8 mouse cellular contexts compared by ENCODE assay signal in genomic region chr8:107104547-107104946, GRCm38 (mm10). TPM values are rescaled to one million over a fixed set of nuclear protein-coding genes. Genes with fewer than 3 reads are reported as not detected.
A peak's percentile ranks its signal among the peaks of the same experiment; 100 is the strongest.
DNase-seq lines count a peak whose midpoint lies in the region; ATAC-seq and TF ChIP-seq lines count a peak whose summit lies in the region.

No protein-coding gene starts in this region.

- TF ChIP-seq CTCF in forebrain, postnatal 0 days (IDR thresholded peaks at IDR 0.05; ENCODE audit: low read depth): peak; percentile 87

- peak; percentile 79 for DNase-seq in forebrain, postnatal 0 days
- peak; percentile 82 for DNase-seq in MN1 (ENCODE audit: low spot score)
- DNase-seq in cerebellum, adult 9-11 months: peak; percentile 37
- DNase-seq in gastrocnemius, postnatal 25 days: peak; percentile 32
- peak; percentile 79 to 85 for DNase-seq in layer of hippocampus, postnatal 10 days (ENCODE audit: low spot score in 2 of 2)
- peak; percentile 27 to 61 for DNase-seq in spleen, postnatal 14 days (ENCODE audit: low spot score in 2 of 2)

- no peak overlapping the region for H3K4me2 ChIP-seq in forebrain, postnatal 0 days (ENCODE audit: low read depth)
- H3K4me2 ChIP-seq in forebrain, embryonic 15.5 days (replicated peaks): no peak overlapping the region

- H3K9me3 ChIP-seq in forebrain, postnatal 0 days (ENCODE audit: low read length): no peaks in the 10 kb centered on the region
- no peaks in the 10 kb centered on the region for H3K9me3 ChIP-seq in forebrain, embryonic 15.5 days

- H3K4me3 ChIP-seq in forebrain, postnatal 0 days (ENCODE audit: low read depth, low read length): no peak overlapping the region
- H3K4me3 ChIP-seq in forebrain, embryonic 15.5 days: no peak overlapping the region

- no peaks in the 10 kb centered on the region for H3K4me1 ChIP-seq in forebrain, postnatal 0 days (ENCODE audit: insufficient read depth)
- H3K4me1 ChIP-seq in forebrain, embryonic 15.5 days: no peaks in the 10 kb centered on the region

- H3K27me3 ChIP-seq in forebrain, postnatal 0 days (ENCODE audit: insufficient read depth, low read length): no peaks in the 10 kb centered on the region
- no peaks in the 10 kb centered on the region for H3K27me3 ChIP-seq in forebrain, embryonic 15.5 days

- 10% methylated on average over 4 of the region's 4 CpGs for WGBS in forebrain, postnatal 0 days
- WGBS in forebrain, embryonic 15.5 days: 11% methylated on average over 4 of the region's 4 CpGs

- H3K36me3 ChIP-seq in forebrain, postnatal 0 days (ENCODE audit: insufficient read depth): no peaks in the 10 kb centered on the region
- H3K36me3 ChIP-seq in forebrain, embryonic 15.5 days: no peaks in the 10 kb centered on the region

- no peak overlapping the region for H3K27ac ChIP-seq in forebrain, postnatal 0 days (ENCODE audit: low read depth, low read length)
- no peak overlapping the region for H3K27ac ChIP-seq in forebrain, embryonic 15.5 days (replicated peaks)

- peak; percentile 32; the same call in 1 of the 2 replicates for ATAC-seq in forebrain, postnatal 0 days
- no peak for ATAC-seq in forebrain, embryonic 15.5 days (replicated peaks)
- ATAC-seq in megakaryocyte progenitor cell, adult 5-6 weeks (replicated peaks; ENCODE audit: poor library complexity): peak; percentile 96

- H3K9ac ChIP-seq in forebrain, postnatal 0 days: no peak overlapping the region
- H3K9ac ChIP-seq in forebrain, embryonic 15.5 days (replicated peaks): no peak overlapping the region

RNA-seq across cellular contexts. Expression of gene Terf2, which starts 8.2 kb away (rescaled TPM):
- total RNA-seq in forebrain, postnatal 0 days (2014; rRNA removed): 28.9 and 31.2 TPM in 2 replicates
- polyA plus RNA-seq in forebrain, postnatal 0 days (2015; fragmentation: Nextera tagmentation; extraction: Ambion mirVana): 18.9 and 24.2 TPM in 2 replicates
- polyA plus RNA-seq in forebrain, embryonic 15.5 days (2015; fragmentation: Nextera tagmentation; extraction: Ambion mirVana): 22.8 and 26.1 TPM in 2 replicates
- 10 to 100 TPM; 10.2 to 10.9 TPM for total RNA-seq in gastrocnemius, postnatal 25 days (2021)
- 10 to 100 TPM; 36.0 to 36.6 TPM for total RNA-seq in layer of hippocampus, postnatal 10 days (2021)
- 32.1 and 36.6 TPM in 2 replicates for total RNA-seq in megakaryocyte progenitor cell, adult 5-6 weeks (2015)
- 28.5 and 38.8 TPM in 2 replicates for total RNA-seq in megakaryocyte progenitor cell, adult 5-6 weeks (2017)

RNA-seq across cellular contexts. Expression of gene Tmed6, which starts 39.1 kb away (rescaled TPM):
- not detected in 2 replicates for total RNA-seq in forebrain, postnatal 0 days (2014; rRNA removed)
- polyA plus RNA-seq in forebrain, postnatal 0 days (2015; fragmentation: Nextera tagmentation; extraction: Ambion mirVana): not detected in 2 replicates
- not detected in 2 replicates for polyA plus RNA-seq in forebrain, embryonic 15.5 days (2015; fragmentation: Nextera tagmentation; extraction: Ambion mirVana)
- total RNA-seq in gastrocnemius, postnatal 25 days (2021): not detected
- not detected for total RNA-seq in layer of hippocampus, postnatal 10 days (2021)
- total RNA-seq in megakaryocyte progenitor cell, adult 5-6 weeks (2015): not detected in 2 replicates
- not detected in 2 replicates for total RNA-seq in megakaryocyte progenitor cell, adult 5-6 weeks (2017)

RNA-seq across cellular contexts. Expression of gene Cyb5b, which starts 45.9 kb away (rescaled TPM):
- 105 and 127 TPM in 2 replicates for total RNA-seq in forebrain, postnatal 0 days (2014; rRNA removed)
- polyA plus RNA-seq in forebrain, postnatal 0 days (2015; fragmentation: Nextera tagmentation; extraction: Ambion mirVana): 71.4 and 88.6 TPM in 2 replicates
- 103 and 105 TPM in 2 replicates for polyA plus RNA-seq in forebrain, embryonic 15.5 days (2015; fragmentation: Nextera tagmentation; extraction: Ambion mirVana)
- total RNA-seq in gastrocnemius, postnatal 25 days (2021): 10 to 100 TPM; 26.7 to 29.0 TPM
- 100 to 1,000 TPM in 1 of 2 experiments, 10 to 100 TPM in 1; 97.0 to 102 TPM for total RNA-seq in layer of hippocampus, postnatal 10 days (2021)
- 54.1 and 58.4 TPM in 2 replicates for total RNA-seq in megakaryocyte progenitor cell, adult 5-6 weeks (2015)
- total RNA-seq in megakaryocyte progenitor cell, adult 5-6 weeks (2017): 61.0 and 67.1 TPM in 2 replicates

RNA-seq across cellular contexts. Expression of gene Nip7, which starts 47.9 kb away (rescaled TPM):
- 40.1 and 64.0 TPM in 2 replicates for total RNA-seq in forebrain, postnatal 0 days (2014; rRNA removed)
- polyA plus RNA-seq in forebrain, postnatal 0 days (2015; fragmentation: Nextera tagmentation; extraction: Ambion mirVana): 68.2 and 74.0 TPM in 2 replicates
- polyA plus RNA-seq in forebrain, embryonic 15.5 days (2015; fragmentation: Nextera tagmentation; extraction: Ambion mirVana): 81.0 and 84.1 TPM in 2 replicates
- total RNA-seq in gastrocnemius, postnatal 25 days (2021): 10 to 100 TPM; 14.7 to 18.5 TPM
- 10 to 100 TPM; 57.3 to 66.3 TPM for total RNA-seq in layer of hippocampus, postnatal 10 days (2021)
- total RNA-seq in megakaryocyte progenitor cell, adult 5-6 weeks (2015): 53.2 and 67.0 TPM in 2 replicates
- 39.3 and 42.1 TPM in 2 replicates for total RNA-seq in megakaryocyte progenitor cell, adult 5-6 weeks (2017)

RNA-seq across cellular contexts. Expression of gene Cog8, which starts 48.1 kb away (rescaled TPM):
- total RNA-seq in forebrain, postnatal 0 days (2014; rRNA removed): 42.2 and 61.3 TPM in 2 replicates
- 27.8 and 33.2 TPM in 2 replicates for polyA plus RNA-seq in forebrain, postnatal 0 days (2015; fragmentation: Nextera tagmentation; extraction: Ambion mirVana)
- 42.2 and 45.7 TPM in 2 replicates for polyA plus RNA-seq in forebrain, embryonic 15.5 days (2015; fragmentation: Nextera tagmentation; extraction: Ambion mirVana)
- 10 to 100 TPM; 15.8 to 17.6 TPM for total RNA-seq in gastrocnemius, postnatal 25 days (2021)
- total RNA-seq in layer of hippocampus, postnatal 10 days (2021): 10 to 100 TPM; 24.9 to 27.8 TPM
- total RNA-seq in megakaryocyte progenitor cell, adult 5-6 weeks (2015): 13.2 and 18.1 TPM in 2 replicates
- 22.8 and 25.6 TPM in 2 replicates for total RNA-seq in megakaryocyte progenitor cell, adult 5-6 weeks (2017)

Comparison
In these comparisons a context has a peak if more than half of its experiments do, and no peak if none do; other contexts are left out.
1. DNase-seq: peak in every context shown above with its lines; median percentile 82 in MN1; 82 in layer of hippocampus, postnatal 10 days; 79 in forebrain, postnatal 0 days; 44 in spleen, postnatal 14 days; 37 in cerebellum, adult 9-11 months; 32 in gastrocnemius, postnatal 25 days.